Mouse (Mus musculus): ENCODE measurements around the gene Naa35.

DNA sequence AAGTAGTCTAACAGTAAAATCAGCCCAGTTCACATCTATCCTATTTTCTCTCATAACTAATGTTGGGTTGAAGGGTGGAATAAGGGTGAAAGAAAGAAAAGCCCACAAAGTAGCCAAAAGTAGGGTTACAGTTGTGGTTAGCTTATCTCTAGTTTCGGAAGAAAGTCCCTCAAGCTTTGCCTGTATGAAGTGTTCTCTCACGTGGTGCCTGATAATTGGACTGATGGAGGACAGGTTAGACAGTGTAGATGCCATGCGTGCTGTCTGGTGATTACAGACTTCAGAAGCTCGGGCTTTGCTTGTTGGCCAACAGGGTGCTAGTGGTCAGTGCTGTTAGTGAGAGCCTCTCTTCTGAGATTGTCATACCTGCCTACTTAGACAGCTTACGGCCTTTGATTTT is 18.0 kb downstream of the Naa35 start:
- TF ChIP-seq CHD2 (IDR thresholded peaks at IDR 0.05; ENCODE audit: low read depth, low read length) (no peak), ZNF384 (IDR thresholded peaks at IDR 0.05; ENCODE audit: low read depth, low read length) (no peak), HCFC1 (IDR thresholded peaks at IDR 0.05; ENCODE audit: borderline replicate concordance, insufficient read depth, low read length) (no peak), MAFK (IDR thresholded peaks at IDR 0.05; ENCODE audit: insufficient read depth, low read depth, low read length) (no peak), ZC3H11A (IDR thresholded peaks at IDR 0.05; ENCODE audit: borderline replicate concordance, low read depth, low read length) (no peak)

All from ES-E14 (cell line).